In the genomic region with DNA sequence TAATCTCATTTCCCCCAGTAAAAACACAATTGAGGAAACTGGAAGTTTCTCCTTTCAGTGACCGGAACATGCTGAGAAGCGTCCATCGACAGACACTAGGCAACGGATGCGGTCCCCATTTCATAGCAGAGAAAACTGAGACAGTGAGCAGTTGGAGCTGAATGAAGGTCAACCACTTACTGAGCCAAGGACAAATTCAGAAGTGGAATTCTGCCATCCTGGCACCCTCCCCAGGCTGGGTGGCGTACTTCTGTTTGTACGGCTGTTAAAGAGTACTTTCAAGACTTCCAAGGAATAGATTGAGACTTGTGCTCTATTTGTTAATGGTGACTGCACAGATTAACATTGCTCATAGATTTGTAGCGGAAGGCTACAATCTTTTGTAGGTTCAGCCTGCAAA, we compare ENCODE assay signal across 8 mouse cellular contexts. TPM values are rescaled to one million over a fixed set of nuclear protein-coding genes. Genes with fewer than 3 reads are reported as not detected.
DNase-seq lines count a peak whose midpoint lies in the region; TF ChIP-seq lines count a peak whose summit lies in the region.
"Had no signal": no experiment of that assay in that cellular context is flagged by ENCODE, and none has a peak within 500 bp of the region (broad histone marks: within the 10 kb centered on the region; RNA-seq: fewer than 3 reads in every experiment).

No protein-coding gene starts in this region.

- peak; percentile 25 for DNase-seq in Muller cell, postnatal 12 days (ENCODE audit: inconsistent ontology term)
- DNase-seq in adrenal gland, adult 18-20 months (ENCODE audit: low spot score in 2 of 2): peak; percentile 50 to 64
- DNase-seq in gastrocnemius, adult 2 months: peak; percentile 79
- peak; percentile 12 to 53 for DNase-seq in layer of hippocampus, postnatal 25 days (ENCODE audit: extremely low spot score in 1 of 2, low spot score in 1 of 2)
- DNase-seq in right cerebral cortex, postnatal 4 days: peak; percentile 41
- DNase-seq in yolk sac, embryonic 10.5 days (ENCODE audit: low spot score): no peak
- no peak for DNase-seq in embryo, embryonic 9.5 days (ENCODE audit: extremely low spot score)

- no peak overlapping the region for H3K4me3 ChIP-seq in gastrocnemius, adult 2 months
- H3K4me3 ChIP-seq: neural tube, embryonic 12.5 days had no signal

- TF ChIP-seq CTCF in gastrocnemius, adult 2 months (IDR thresholded peaks at IDR 0.05): no peak

- peak overlapping the region; percentile 57 for H3K27ac ChIP-seq in gastrocnemius, adult 2 months
- H3K27ac ChIP-seq: neural tube, embryonic 12.5 days had no signal

- intact Hi-C loops in gastrocnemius, adult 2 months (cut with DNase I): loop anchor here (2.0 kb wide), 1 partner anchor 33 kb away; no protein-coding TSS in a partner anchor

RNA-seq across cellular contexts. Expression of a gene that starts 54.2 kb away (rescaled TPM):
- 10 to 100 TPM; 66.3 to 85.9 TPM for total RNA-seq in adrenal gland, adult 18-20 months (2021)
- total RNA-seq in gastrocnemius, adult 2 months (2021): 100 to 1,000 TPM in 1 of 2 experiments, 10 to 100 TPM in 1; 70.0 to 124 TPM
- 10 to 100 TPM; 82.5 to 98.5 TPM for total RNA-seq in layer of hippocampus, postnatal 25 days (2021)

Comparison
In these comparisons a context has a peak if more than half of its experiments do, and no peak if none do; other contexts are left out.
1. DNase-seq: peak in Muller cell, postnatal 12 days (single experiment), adrenal gland, adult 18-20 months (2 of 2), gastrocnemius, adult 2 months (single experiment), layer of hippocampus, postnatal 25 days (2 of 2) and right cerebral cortex, postnatal 4 days (single experiment); none in yolk sac, embryonic 10.5 days (single experiment) and embryo, embryonic 9.5 days (single experiment).